Mouse (Mus musculus) neutrophil, adult 5-6 weeks (primary cell): Measurements from ENCODE around the gene Anks1b. TPM values are rescaled to one million over a fixed set of nuclear protein-coding genes. Genes with fewer than 3 reads are reported as not detected.

ENCODE experiments used
- ATAC-seq: fragments of 151-379, 151-347 bp; 2 replicates; pipeline ENCODE4 v1.8.0; 2017; ENCODE audit warnings: mild to moderate bottlenecking, moderate TSS enrichment; ENCODE audit not compliant: insufficient number of reproducible peaks, poor library complexity, low FRiP score, severe bottlenecking; ENCODE audit errors: extremely low read depth
- total RNA-seq: library from RNA; stranded (forward); fragments of 200-1000 nt; gene quantifications from 2 replicates; pipeline ENCODE4 v1.2.3, GENCODE M21; 2017

Gene Anks1b
- total RNA-seq, 1 experiment from 2014 or later = 0.23 TPM

DNA sequence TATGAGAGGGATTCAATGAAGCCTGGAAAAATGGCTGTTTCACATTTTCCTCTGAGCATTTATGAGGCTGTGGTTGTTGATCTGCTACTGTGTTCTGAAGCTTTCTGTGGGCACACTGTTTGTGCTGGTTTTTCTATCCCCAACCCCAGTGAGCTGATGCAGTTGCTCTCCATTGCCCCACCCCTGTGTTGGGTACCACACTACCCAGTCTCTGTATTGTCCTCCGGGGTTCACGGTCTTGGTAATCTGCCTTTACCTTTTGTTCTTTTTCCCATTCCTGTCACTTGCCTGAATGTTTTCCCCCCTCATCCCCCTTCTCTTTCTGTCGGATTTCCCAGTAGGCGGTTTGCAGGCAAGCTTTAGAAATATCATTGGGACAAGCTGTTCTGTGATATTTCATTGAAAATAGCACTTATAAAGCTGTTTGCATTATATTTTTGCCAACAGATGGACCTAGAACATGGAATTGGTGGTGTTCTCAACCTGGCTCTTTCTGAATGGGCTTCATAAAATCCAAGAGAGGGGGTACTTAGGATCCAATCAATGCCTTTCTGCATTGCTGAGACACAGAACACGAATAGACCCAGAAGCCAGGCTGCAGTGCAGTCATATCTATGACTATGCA, 434.7 kb downstream of the Anks1b start:
- ATAC-seq = no peak

DNA sequence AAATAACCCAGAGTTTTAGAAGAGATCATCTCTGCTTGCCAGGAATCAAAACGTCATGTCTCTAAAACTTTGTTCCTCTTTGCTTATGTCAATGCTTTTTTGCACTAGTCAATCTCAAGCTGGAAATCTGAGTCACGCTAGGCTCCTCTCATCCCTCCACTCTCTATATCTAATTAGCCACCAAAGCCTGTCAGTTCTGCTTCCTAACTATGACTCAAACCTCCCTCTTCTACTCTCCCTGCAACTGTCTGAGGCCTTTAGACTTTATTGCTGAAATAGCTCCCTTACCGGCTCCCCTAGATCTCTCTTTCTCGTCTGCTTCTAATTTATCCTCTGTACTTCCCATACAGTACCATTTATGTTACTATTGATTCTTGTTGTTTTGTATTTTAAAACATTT, 456.5 kb downstream of the Anks1b start:
- ATAC-seq = no peak

DNA sequence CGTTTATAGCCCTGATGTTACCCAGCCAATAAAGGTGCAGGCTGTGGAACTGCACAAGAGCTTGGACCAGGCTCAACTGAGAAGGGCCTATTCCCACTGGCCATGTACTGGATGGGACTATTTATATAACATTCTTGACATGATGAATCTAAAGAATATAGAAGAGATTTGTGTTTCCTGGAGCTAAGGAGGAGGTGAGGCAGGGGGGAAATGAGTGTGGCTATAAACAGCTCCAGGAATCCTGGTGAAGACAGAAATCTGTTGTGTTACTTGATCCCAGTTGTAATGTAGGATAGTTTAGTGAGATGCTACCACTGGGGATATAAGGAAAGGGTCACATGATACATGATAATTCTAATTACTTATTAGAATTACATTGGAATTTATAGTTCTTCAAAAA, 472.1 kb downstream of the Anks1b start:
- no peak for ATAC-seq

DNA sequence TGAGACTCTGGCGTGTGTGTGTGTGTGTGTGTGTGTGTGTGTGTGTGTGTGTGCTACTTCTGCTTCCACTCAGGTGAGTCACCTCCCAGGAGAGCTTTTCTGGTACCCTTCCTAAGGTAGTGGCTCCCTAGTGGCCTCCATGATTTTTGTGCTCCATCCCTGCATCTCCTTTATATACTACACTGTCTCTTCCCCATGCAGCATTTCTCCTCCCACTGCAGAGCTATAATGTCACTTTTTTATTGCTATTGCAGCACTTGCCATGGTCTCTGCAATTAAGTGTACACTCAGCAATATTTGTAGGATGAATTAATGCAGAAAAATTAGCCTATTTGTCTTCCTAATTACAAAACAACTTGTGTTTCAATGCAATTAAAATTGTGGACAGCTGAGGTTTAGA, 482.9 kb downstream of the Anks1b start:
- no peak for ATAC-seq

DNA sequence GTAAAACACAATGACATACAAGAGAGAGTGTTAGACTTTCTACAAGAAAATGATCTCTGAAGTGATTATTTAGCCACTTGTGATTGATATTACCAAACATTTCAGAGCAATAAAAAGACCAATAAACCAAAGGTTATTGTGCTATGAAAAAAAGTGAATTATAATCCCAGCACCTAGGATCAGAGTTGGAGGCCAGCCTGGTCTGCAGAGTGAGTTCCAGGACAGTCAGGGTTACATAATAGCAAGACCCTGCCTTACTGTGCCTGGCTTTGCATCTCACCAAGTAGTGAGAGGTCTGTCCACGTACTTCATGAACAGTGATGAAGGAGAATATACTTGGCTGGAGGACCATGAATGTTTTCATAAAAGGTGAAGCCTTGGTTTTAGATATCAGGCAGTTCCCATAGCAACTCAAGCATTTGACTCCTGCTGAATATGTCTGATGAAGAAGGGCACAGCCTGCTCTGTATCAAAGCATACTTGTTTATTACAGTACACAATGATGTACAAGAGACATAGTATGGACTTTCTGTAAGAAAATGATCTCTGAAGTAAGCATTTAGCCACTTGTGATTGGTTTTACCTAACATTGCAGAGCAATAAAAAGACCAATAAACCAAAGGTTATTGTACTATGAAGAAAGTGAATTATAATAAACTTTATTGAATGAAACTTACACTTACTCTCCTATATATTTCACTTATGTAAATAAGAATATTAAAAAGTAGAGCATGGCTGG, 484.0 kb downstream of the Anks1b start:
- no peak for ATAC-seq

DNA sequence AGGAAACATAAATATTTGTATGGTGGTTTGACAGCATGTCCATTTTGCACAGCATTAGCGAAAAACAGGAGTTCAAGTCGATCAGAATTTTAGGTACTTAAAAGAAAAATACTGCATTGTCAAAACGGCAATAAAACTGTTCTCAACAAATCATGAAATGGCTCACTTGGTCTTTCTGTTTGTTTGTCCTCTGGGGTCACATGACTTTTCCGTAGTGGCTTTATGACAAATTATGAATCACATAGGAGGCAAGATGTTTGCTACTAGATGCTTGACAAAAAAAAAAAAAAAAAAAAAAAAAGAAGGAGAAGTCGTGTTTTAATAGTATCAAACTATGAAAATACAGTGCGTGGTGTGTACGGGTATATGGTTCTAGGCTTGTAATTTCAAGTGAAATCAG, 495.7 kb downstream of the Anks1b start:
- ATAC-seq = no peak

DNA sequence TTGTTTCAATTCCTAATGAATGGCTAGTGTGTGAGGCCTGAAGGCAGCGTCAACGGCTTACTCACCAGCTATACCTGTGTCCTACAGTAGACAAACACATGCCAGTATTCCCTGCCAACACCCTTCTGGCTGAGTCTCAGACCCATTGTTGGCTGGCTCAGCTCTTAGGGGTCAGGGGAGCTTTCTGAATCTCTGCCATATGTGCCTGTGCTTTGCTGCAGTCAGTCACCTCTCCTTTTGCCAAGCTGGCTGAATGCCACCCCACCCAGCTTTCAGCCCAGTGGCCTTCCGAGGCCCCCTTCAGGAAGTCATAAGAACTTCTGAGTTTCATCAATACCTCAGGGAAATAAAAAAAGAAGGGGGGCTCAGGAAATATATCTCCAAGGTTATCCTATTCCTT, 497.4 kb downstream of the Anks1b start:
- no peak for ATAC-seq

DNA sequence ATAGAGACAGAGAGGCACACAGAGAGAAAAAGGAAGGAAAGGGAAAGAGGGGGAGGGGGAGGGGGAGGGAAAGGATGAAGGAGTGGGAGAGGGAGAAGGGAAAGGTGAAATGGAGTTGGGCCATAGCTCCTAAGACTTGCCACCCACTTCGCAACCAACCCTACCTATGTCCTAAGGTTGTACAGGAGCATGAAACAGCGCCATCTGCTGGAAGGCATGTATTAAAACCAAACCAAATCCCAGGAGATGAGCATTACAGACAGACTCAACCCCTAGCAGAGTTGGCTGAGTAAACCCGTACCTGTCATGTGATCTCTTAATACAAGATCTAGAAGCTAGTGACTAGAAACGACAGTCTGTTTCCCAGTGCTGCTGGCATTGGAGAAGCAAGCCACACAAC, 500.2 kb downstream of the Anks1b start:
- no peak for ATAC-seq

DNA sequence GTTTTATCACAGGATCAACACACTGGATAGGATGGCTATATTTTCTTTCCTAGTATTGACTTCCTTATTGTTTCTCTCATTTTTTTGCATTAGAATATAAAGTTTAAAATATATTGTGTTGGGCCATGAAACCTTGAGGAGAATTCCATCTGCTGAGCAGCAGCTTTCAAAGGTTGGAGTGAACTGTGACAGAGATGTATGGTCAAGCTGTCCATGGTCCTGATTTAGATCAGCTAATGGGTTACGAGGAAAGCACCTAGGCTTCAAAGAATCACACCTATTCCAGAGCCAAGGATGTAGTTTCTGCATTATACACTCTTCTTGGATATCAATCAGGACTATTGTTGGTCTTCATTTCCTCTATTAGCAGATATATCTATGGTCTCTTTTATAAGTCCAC, 503.3 kb downstream of the Anks1b start:
- no peak for ATAC-seq

DNA sequence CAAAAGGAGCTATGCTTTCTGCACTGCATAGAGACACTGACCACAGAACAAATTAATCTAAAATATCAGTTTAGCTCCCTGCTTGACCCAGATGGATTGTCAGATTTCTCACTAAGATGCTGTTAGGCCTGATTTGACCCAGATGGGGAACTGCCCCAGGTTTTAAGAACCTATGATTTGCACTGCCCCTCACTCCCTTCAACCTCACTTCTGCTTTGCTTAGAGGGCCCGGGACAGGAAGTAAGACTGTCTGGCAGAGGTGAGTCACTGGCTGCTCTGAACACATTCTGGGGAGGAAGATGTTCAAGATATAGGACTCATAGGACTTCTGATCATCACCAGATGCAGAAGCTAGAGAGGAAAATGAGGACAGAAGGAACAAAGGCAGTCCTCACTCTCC, 506.8 kb downstream of the Anks1b start:
- no peak for ATAC-seq

DNA sequence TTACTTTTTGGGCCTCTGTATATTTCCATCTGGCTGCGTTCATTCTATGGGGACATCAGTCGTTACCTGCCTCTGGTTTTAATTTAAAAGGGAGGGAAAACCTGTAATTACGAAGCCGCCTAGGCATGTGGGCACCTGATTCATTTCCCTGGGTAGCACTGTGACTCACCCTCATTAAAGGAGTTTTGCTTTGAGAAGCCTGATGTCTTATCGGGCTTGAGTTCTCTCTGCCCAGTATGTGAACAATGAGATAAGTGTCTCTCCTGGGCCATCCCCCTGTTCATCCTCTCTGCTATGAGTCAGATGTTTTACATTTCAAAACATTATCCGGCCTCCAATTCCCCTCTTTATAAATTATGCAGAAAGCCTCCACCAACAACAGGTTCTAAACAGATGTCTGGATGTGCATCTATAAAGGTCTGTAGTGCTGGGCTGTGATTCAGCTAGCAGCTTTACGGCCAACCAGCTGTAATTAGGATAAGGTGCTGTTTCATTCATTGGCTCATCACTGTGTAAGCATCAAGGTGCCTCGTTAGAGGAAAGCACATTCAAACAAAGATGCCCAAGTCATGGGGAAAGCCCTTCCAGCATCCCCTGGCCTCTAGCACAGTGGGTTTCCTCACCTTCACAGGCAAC, 507.5 kb downstream of the Anks1b start:
- ATAC-seq = no peak

DNA sequence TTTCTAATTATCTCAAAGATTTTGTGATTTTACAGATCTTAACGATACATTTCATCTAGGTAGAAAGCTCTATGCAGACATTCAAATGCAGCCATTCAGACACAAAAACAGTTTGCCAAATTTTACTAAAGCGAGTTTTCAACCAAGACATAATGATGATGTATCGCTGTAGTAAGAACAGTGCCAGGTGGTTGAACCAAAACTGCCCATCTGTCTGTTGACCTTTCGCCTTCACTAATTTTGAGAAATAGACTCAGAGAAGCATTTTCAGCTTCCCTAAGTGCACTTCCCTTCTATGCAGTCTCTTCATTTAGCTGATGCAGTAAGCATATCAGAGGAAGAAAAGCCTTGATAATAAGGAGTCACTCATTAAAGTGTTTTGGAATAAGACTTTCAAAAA, 527.1 kb downstream of the Anks1b start:
- ATAC-seq = no peak

DNA sequence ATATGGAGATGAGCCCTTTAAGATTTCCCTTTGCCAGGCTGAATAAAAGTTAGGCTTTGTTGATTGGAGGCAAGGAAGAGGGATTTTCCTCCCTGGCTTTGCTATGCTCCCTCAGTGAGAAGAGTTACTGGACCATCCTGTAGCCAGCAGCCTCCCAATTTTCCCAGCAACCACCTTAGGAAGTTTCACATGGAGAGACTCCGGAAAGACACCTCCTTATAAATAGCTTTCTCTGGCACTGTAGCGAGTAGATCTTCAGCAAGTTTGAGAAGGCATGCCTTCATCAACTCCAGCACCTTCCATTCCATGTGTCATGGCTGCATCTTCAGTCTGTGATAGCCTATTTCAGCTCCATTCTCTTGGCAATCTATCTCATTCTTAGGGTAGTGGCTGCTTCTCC, 535.2 kb downstream of the Anks1b start:
- ATAC-seq = no peak

DNA sequence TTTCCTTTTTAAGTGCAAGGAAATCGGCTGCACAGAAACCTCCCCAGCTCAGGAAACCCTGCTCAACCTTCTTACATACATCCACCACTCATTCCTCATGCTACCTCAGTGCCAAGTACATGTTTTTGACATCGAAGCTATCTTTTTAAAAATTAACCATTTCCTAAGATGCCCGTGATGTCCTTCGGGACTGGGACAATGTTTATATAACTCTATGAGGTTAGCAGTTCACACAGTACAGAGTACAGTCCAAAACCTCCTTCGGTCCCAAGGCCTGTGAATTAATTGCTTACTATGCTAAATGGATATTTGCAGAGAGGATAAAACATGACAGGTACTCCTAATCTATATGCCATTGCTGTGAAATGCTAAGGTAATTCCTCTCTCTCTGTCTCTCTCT, 558.2 kb downstream of the Anks1b start:
- no peak for ATAC-seq

DNA sequence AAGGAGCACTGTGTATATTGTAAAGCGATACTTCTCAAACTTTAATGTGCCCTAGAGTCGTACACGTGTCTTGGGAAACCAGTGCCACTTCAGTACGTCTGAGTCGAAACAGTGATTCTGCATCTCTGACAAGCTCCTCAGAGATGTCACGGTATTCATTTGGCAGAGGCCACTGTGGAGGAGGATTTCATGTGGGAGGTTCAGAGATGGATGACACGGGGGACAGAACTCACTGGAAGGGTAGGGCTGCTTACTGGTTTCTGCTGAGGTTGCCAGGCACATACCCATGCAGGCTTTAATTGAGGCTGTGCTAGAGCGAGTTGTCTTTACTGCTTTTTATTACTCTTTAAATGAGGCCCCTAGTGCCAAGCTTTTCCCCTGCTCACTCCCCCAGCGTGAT, 558.7 kb downstream of the Anks1b start:
- ATAC-seq = no peak

DNA sequence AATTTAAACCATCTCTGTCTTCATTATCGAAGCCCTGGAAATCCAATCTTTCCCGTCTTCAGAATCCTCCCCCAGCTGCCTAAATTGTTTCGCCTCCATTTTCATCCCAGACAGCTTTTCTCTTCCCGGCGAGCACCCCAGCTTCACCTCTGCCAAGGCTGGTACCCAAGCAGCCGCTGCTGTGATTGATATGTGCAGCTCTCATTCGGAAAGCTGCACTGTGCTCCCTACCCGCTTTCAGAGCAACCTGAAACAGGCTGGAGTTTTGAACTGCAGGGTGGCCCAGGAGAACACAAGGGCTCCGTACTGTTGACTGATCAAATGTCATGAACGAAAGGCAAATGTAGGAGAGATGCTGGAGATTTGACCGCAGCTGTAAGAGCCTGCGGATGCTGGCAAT, 559.2 kb downstream of the Anks1b start:
- ATAC-seq = no peak

DNA sequence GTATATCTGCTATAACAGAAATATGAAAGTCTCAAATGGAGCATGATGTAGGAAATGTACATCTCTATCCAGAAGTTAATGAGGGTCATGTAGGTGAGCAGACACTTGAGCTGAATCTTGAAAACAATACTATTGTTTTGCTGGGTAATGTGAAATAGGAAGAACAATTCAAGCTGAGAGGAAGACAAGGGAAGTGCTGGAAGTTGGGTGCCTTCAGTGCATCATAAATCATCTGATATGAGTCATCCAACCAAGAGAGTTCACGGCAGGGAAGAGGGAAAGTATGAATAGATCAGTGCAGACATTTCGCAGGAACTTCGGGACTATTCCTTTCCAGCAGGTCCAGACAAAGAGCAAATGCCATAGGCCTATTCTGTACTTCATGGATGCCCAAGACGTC, 567.7 kb downstream of the Anks1b start:
- no peak for ATAC-seq

DNA sequence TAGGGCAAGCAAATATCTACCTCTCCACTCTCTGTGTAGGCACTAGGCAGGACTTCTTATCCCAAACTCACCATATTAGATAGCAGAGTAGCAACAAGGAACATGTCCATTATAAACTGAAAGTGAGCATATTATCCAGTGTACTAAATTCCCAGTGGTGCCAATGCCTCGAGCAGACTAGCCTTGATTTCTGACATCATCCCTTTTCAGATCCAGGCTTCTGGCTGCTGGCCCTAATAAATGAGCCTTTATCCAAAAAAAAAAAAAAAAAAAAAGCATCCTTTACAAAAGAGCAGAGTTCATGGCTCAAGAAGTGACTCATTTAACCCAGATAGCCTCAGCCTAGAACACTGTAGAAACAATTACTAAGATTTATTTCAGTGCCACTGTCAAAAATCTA, 568.3 kb downstream of the Anks1b start:
- ATAC-seq = no peak

DNA sequence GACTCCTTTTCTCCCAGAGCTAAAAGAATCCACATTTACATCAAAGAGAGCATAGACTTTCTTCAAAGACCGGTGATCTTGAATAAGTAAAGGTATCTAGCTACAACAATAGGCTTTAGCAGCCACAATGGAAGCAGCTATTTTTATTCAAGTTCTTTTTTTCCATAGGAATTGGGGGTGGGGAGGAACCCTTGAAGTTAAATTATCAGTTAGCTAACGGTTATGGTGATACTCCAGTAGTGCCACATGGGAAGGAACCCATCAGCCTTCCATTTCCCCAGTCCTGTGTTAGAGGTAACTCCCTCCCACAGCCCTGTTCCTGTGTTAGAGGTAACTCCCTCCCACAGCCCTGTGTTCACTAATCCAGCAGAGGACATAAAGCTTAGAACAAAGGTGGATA, 591.6 kb downstream of the Anks1b start:
- no peak for ATAC-seq

DNA sequence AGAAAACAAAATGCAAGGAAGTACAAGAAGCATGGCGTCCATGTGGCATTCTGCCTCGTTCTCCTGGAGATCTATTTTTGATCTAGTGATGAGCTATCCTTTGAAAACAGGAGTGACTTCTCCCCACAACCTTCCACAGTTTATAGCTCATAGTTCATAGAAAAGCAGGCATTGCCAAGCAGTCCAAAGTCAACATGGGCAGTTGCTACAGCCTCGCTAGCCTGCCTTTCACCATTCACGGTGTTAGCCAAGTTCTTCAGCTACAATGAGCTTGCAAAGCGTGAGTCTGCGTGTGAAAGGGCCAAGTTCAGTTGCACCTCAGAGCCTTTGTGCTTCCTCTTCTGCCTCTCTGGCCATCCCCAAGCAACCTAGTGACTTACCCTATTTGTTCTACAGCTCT, 592.1 kb downstream of the Anks1b start:
- no peak for ATAC-seq

DNA sequence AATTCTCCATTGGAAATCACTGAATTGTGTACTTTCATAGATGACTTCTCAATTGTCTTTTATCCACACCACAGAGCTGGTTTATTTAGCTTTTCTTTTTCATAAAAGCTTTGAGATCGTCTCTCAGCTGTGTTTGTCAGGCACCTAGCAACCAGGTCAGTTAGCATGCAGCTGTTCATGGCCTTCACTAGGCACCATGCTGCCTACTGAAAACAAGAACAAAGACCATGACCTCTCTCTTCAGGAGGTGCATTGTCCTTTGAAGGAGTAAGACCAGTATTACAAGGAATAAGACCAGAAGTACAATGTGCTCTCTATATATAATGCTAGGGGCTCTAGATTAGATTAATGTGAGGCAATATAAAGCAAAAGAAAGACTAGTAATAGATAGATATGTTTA, 594.2 kb downstream of the Anks1b start:
- no peak for ATAC-seq
